Mouse (Mus musculus): ENCODE measurements around the gene Gramd4.
"Not testable (repeated sequence)": the region's sequence is repeated elsewhere in the genome, so short reads cannot be mapped to it uniquely, and the experiment has no call there.

Gene Gramd4

GRCm38 (mm10) chr15:86086291-86086706 lies 28.8 kb downstream of the Gramd4 start:
- no peak for DNase-seq (ENCODE audit: low read depth, low spot score)
- no peaks in the 10 kb centered on the region for H3K27me3 ChIP-seq (ENCODE audit: control insufficient read depth, insufficient read depth, low read length, poor library complexity, severe bottlenecking)
- H3K36me3 ChIP-seq (ENCODE audit: control insufficient read depth, insufficient read depth, low read length, poor library complexity, severe bottlenecking): no peaks in the 10 kb centered on the region

- Histone ChIP-seq H3K36me3 (ENCODE audit: control insufficient read depth, insufficient read depth, low read length, poor library complexity, severe bottlenecking) (no peaks in the 10 kb centered on the region), H3K27me3 (ENCODE audit: control insufficient read depth, insufficient read depth, low read length, poor library complexity, severe bottlenecking) (no peaks in the 10 kb centered on the region)
- DNase-seq (ENCODE audit: low read depth, low spot score): no peak
These were observed 30.2 kb downstream of the Gramd4 start for GRCm38 (mm10) chr15:86087591-86088149.

GRCm38 (mm10) chr15:86088266-86088790 lies 30.8 kb downstream of the Gramd4 start:
- H3K27me3 ChIP-seq (ENCODE audit: control insufficient read depth, insufficient read depth, low read length, poor library complexity, severe bottlenecking): no peaks in the 10 kb centered on the region
- peak; percentile 87 for DNase-seq (ENCODE audit: low read depth, low spot score)
- H3K36me3 ChIP-seq (ENCODE audit: control insufficient read depth, insufficient read depth, low read length, poor library complexity, severe bottlenecking): no peaks in the 10 kb centered on the region; the same call in 1 of the 2 replicates

- Histone ChIP-seq H3K27me3 (ENCODE audit: control insufficient read depth, insufficient read depth, low read length, poor library complexity, severe bottlenecking) (no peaks in the 10 kb centered on the region), H3K36me3 (ENCODE audit: control insufficient read depth, insufficient read depth, low read length, poor library complexity, severe bottlenecking) (no peaks in the 10 kb centered on the region; the same call in 1 of the 2 replicates)
- DNase-seq (ENCODE audit: low read depth, low spot score): peak; percentile 11
These were observed 31.7 kb downstream of the Gramd4 start for GRCm38 (mm10) chr15:86089091-86089744.

- DNase-seq (ENCODE audit: low read depth, low spot score): no peak
- Histone ChIP-seq H3K36me3 (ENCODE audit: control insufficient read depth, insufficient read depth, low read length, poor library complexity, severe bottlenecking) (no peaks in the 10 kb centered on the region; the same call in 1 of the 2 replicates), H3K27me3 (ENCODE audit: control insufficient read depth, insufficient read depth, low read length, poor library complexity, severe bottlenecking) (no peaks in the 10 kb centered on the region)
These were observed 32.6 kb downstream of the Gramd4 start for GRCm38 (mm10) chr15:86089991-86090529.

GRCm38 (mm10) chr15:86090578-86090977 lies 33.1 kb downstream of the Gramd4 start:
- H3K36me3 ChIP-seq (ENCODE audit: control insufficient read depth, insufficient read depth, low read length, poor library complexity, severe bottlenecking): no peaks in the 10 kb centered on the region; the same call in 1 of the 2 replicates
- DNase-seq (ENCODE audit: low read depth, low spot score): no peak
- no peaks in the 10 kb centered on the region for H3K27me3 ChIP-seq (ENCODE audit: control insufficient read depth, insufficient read depth, low read length, poor library complexity, severe bottlenecking)

- DNase-seq (ENCODE audit: low read depth, low spot score): no peak
- H3K27me3 ChIP-seq (ENCODE audit: control insufficient read depth, insufficient read depth, low read length, poor library complexity, severe bottlenecking): no peaks in the 10 kb centered on the region
- H3K36me3 ChIP-seq (ENCODE audit: control insufficient read depth, insufficient read depth, low read length, poor library complexity, severe bottlenecking): no peaks in the 10 kb centered on the region; the same call in 1 of the 2 replicates
These were observed 33.9 kb downstream of the Gramd4 start for GRCm38 (mm10) chr15:86091201-86091997.

GRCm38 (mm10) chr15:86091998-86092670 lies 34.6 kb downstream of the Gramd4 start:
- no peaks in the 10 kb centered on the region; the same call in 1 of the 2 replicates for H3K36me3 ChIP-seq (ENCODE audit: control insufficient read depth, insufficient read depth, low read length, poor library complexity, severe bottlenecking)
- no peaks in the 10 kb centered on the region for H3K27me3 ChIP-seq (ENCODE audit: control insufficient read depth, insufficient read depth, low read length, poor library complexity, severe bottlenecking)
- DNase-seq (ENCODE audit: low read depth, low spot score): no peak

- DNase-seq (ENCODE audit: low read depth, low spot score): no peak
These were observed 35.7 kb downstream of the Gramd4 start for GRCm38 (mm10) chr15:86093236-86093635.

GRCm38 (mm10) chr15:86094324-86095121 lies 37.0 kb downstream of the Gramd4 start:
- Histone ChIP-seq H3K27me3 (ENCODE audit: control insufficient read depth, insufficient read depth, low read length, poor library complexity, severe bottlenecking) (no peaks in the 10 kb centered on the region), H3K36me3 (ENCODE audit: control insufficient read depth, insufficient read depth, low read length, poor library complexity, severe bottlenecking) (no peaks in the 10 kb centered on the region; the same call in 1 of the 2 replicates)
- peak; percentile 72 for DNase-seq (ENCODE audit: low read depth, low spot score)

More at GRCm38 (mm10) chr15:86093236-86093635, 35.7 kb downstream of the Gramd4 start:
- no peaks in the 10 kb centered on the region for H3K27me3 ChIP-seq (ENCODE audit: control insufficient read depth, insufficient read depth, low read length, poor library complexity, severe bottlenecking)
- H3K36me3 ChIP-seq (ENCODE audit: control insufficient read depth, insufficient read depth, low read length, poor library complexity, severe bottlenecking): no peaks in the 10 kb centered on the region; the same call in 1 of the 2 replicates

- H3K36me3 ChIP-seq (ENCODE audit: control insufficient read depth, insufficient read depth, low read length, poor library complexity, severe bottlenecking): peaks cover under 1% of the 10 kb centered on the region; the same call in 1 of the 2 replicates
- no peaks in the 10 kb centered on the region for H3K27me3 ChIP-seq (ENCODE audit: control insufficient read depth, insufficient read depth, low read length, poor library complexity, severe bottlenecking)
- no peak for DNase-seq (ENCODE audit: low read depth, low spot score)
These were observed 38.5 kb downstream of the Gramd4 start for GRCm38 (mm10) chr15:86095722-86096603.

- not testable (repeated sequence) for DNase-seq (ENCODE audit: low read depth, low spot score); H3K36me3 ChIP-seq (ENCODE audit: control insufficient read depth, insufficient read depth, low read length, poor library complexity, severe bottlenecking); H3K27me3 ChIP-seq (ENCODE audit: control insufficient read depth, insufficient read depth, low read length, poor library complexity, severe bottlenecking)
These were observed 39.1 kb downstream of the Gramd4 start for GRCm38 (mm10) chr15:86096604-86097020.

GRCm38 (mm10) chr15:86097871-86098270 lies 40.4 kb downstream of the Gramd4 start:
- DNase-seq (ENCODE audit: low read depth, low spot score): no peak
- Histone ChIP-seq H3K36me3 (ENCODE audit: control insufficient read depth, insufficient read depth, low read length, poor library complexity, severe bottlenecking) (peaks cover 2% of the 10 kb centered on the region; the same call in 1 of the 2 replicates), H3K27me3 (ENCODE audit: control insufficient read depth, insufficient read depth, low read length, poor library complexity, severe bottlenecking) (no peaks in the 10 kb centered on the region)
